Mouse (Mus musculus): ENCODE measurements around the gene Bcl7c.

DNA sequence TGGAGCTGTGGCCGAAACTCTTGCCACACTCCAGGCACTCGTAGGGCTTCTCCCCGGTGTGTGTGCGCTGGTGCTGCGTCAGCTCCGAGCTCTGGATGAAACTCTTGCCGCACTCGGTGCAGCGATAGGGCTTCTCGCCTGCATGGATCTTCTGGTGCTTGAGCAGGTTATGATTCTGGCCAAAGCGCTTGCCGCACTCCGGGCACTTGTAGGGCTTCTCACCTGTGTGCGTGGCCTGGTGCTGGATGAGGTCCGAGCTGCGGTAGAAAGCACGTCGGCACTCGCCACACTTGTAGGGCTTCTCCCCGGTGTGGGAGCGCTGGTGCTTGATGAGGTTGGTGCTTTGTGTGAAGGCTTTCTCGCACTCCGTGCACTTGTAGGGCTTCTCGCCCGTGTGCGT is 97.2 kb downstream of the Bcl7c start:
- TF ChIP-seq CTCF (IDR thresholded peaks at IDR 0.05; ENCODE audit: control insufficient read depth, insufficient read depth, insufficient replicate concordance, low read depth, low read length) (no peak), POLR2A (IDR thresholded peaks at IDR 0.05; ENCODE audit: control insufficient read depth, low read depth, low read length) (no peak)

All from testis, adult 2 months (tissue).